Mouse (Mus musculus) megakaryocyte-erythroid progenitor cell, adult 5-6 weeks (primary cell): ENCODE measurements around the gene Fancg. TPM values are rescaled to one million over a fixed set of nuclear protein-coding genes. Genes with fewer than 3 reads are reported as not detected.
"Not testable (repeated sequence)": the region's sequence is repeated elsewhere in the genome, so short reads cannot be mapped to it uniquely, and the experiment has no call there.

Experiments
- ATAC-seq: replicated peaks from 2 replicates; pipeline ENCODE4 v1.8.0; 2016; ENCODE audit warnings: mild to moderate bottlenecking, inconsistent platforms; ENCODE audit not compliant: severe bottlenecking, poor library complexity, low FRiP score, low TSS enrichment
- total RNA-seq, 2 experiments: library from RNA; stranded (forward) in 1 of 2; stranded (reverse) in 1 of 2; fragments of 200-1000, 215-1000 nt in 1 of 2; fragments of >200 nt in 1 of 2; fragmentation: Nextera tagmentation in 1 of 2; gene quantifications; 2 replicates each; pipeline ENCODE4 v1.2.3; 2014 to 2017

The Fancg gene
- total RNA-seq, 2 experiments from 2014 or later, result 8.3 to 24.2 TPM

GRCm38 (mm10) chr4:43002756-43003439, 7.4 kb downstream of the Fancg start:
- no peak for ATAC-seq

DNA sequence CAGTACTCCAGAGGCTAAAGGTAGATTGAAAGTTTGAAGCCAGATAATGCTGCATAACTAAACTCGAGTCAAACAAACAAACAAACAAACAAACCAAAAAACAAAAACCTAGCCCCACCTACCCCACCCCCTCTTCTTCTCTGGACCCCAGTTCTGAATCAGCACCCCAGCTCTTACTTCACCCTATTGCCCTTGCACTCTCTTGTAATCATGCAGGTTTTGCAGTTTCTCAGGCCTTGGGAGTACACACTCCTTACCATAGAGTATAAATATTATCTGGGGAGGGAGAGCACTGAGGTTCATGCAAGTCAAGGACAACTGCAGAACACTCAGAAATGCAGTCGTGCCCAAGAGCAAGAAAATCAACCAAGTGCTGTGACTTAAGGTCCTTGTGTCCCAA, 9.0 kb downstream of the Fancg start:
- ATAC-seq, result no peak

- ATAC-seq, result peak; percentile 97
Observed at GRCm38 (mm10) chr4:43000141-43000986, 9.9 kb downstream of the Fancg start, which contains the start of gene Vcp. TSS of gene Vcp (minus strand) at chr4:43000507.

GRCm38 (mm10) chr4:42999451-43000140, 10.7 kb downstream of the Fancg start:
- ATAC-seq, result peak; percentile 64

DNA sequence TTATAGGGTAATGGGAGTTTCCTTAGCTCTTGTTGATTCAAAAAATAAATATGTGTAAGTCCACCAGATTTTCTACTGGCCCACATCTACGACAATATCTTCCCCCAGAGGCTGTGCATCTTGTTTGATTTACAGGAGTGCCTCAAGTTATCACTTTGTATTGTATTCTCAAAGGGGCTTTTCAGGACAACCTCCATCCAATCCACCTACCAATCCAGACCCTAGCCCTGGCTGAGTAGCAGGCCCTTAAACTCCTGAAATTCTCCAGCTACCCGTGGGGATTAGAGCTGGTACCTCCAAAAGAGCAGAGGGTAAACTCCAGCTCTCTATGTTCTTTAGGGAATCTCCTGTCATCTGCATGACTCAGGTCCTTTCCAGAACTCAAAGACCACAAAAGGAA, 12.3 kb downstream of the Fancg start:
- ATAC-seq, result no peak

GRCm38 (mm10) chr4:42988296-42988695, 22.0 kb downstream of the Fancg start:
- peak; percentile 61; the same call in 1 of the 2 replicates for ATAC-seq

GRCm38 (mm10) chr4:42980467-42980866, 29.8 kb downstream of the Fancg start:
- ATAC-seq, result not testable (repeated sequence)

DNA sequence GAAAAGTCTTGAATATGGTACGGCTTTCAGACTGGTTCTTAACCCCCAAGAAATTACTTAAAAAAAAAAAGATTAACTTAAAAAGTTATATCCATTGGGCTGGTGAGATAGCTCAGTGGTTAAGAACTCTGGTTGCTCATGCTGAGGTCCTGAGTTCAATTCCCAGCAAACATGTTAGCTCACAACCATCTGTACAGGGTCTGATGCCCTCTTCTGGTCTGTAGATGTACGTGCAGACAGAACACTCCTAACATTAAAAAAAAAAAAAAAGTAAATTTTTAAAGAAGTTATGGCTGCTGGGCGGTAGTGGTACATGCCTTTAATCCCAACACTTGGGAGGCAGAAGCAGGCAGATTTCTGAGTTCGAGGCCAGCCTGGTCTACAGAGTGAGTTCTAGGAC, 32.2 kb downstream of the Fancg start:
- ATAC-seq, result peak; percentile 62; the same call in 1 of the 2 replicates

- ATAC-seq, result no peak
Observed at GRCm38 (mm10) chr4:42973868-42974267, 36.4 kb downstream of the Fancg start.

- no peak for ATAC-seq
Observed at GRCm38 (mm10) chr4:42972952-42973351, 37.4 kb downstream of the Fancg start.

DNA sequence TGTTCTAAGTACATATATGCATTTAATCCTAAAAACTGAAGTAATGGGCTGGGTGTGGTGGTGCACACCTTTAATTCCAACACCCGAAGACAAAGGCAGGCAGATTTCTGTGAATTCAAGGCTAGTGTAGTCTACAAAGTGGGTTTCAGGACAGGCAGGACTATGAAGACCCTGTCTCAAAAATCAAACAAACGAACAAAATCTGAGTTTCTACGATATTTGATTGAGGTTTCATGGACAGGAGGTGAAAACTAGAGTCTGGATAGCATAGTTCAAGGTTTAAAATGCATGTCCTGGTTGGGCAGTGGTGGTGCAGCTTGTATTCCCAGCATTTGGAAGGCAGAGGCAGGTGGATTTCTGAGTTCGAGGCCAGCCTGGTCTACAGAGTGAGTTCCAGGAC, 41.0 kb downstream of the Fancg start, which contains the start of gene 1700022I11Rik:
1700022I11Rik (plus strand) TSS at position 301 of the 400 bp plus-strand sequence.
- ATAC-seq, result no peak

DNA sequence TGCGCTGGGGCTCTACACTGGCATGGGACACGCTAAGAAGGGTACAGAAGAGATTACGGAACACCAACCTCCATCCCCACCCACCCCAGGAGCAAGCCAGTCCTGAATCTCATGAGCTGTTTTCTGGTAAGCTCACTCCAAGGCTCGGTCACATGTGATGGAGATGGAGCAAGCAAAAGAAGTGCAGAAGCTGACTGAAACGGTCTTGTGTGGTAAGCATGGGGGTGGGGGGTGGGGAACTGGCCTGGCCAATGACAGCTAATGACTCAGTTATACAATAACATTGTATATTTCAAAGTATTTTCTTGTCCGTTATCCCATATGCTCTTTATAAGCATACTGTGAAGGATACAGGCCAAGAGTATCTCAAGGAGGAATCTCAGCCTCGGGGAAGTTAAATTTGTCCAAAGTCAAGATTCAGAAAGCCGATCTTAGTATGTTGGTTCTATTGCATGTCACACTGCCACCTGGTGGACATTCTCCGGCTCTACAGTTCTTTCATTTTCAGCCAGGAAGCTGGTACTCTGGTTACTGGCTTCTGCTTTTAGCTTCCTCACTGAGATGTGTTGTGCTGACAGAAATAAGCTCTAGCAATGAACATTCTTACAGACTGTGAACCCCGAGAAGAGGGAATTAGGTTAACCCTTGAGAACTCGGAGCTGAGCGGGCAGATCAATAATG, 45.1 kb downstream of the Fancg start:
- peak; percentile 66; the same call in 1 of the 2 replicates for ATAC-seq

- ATAC-seq, result no peak
Observed at GRCm38 (mm10) chr4:42963480-42963879, 46.8 kb downstream of the Fancg start.

DNA sequence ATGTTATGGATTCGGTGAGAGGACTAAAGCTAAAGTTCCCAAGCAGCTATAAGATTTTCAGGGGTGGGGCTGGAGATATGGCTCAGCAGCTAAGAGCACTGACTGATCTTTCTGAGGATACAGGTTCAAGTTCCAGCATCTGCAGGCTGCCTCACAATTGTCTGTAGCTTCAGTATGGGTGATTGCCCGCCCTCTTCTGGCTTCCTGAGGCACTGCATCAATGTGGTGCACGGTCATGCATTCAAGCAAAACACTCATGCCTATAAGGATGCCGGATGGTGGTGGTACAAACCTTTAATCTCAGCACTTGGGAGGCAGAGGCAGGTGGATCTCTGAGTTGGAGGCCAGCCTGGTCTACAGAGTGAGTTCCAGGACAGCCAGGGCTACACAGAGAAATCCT, 48.7 kb downstream of the Fancg start:
- peak; percentile 76 for ATAC-seq

- ATAC-seq, result no peak
Observed at GRCm38 (mm10) chr4:42959382-42959781, 50.9 kb downstream of the Fancg start.

DNA sequence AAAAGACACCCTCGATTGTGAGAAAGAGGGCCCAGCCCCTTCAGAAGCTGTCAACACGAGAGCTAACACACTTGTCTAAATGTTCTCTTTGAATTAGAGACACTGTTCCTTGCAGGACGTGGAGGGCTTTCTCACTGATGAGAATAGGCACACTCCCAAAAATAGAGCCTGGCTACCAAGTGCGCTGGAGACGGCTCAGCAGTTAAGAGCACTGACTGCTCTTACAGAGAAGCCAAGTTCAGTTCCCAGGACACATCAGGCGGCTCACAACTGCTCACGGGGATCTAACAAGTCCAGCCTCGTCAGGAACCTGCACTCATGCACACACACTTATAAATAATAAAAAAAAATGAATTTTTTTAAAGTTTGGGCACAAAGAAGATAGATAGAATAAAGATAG, 51.4 kb downstream of the Fancg start:
- no peak for ATAC-seq

DNA sequence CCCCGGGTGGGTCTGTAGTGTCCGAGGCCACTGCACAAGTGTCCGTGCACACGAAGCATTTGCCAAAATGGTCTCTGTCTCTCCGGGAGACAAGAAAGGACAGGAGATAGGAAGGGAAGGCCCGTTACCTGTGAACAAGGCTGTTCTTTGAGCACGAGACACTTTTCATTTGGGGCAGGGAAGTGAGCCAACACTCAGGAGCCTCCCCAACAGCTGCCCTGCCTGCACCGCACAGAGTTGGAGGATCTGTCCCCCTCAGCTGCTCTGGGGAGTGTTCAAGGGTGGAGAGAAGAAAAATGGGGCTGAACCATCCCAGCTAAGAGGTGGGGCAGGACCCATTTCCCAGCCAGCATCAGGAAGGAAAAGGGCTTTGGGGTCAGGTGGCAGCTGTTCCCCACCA, 52.3 kb downstream of the Fancg start:
- ATAC-seq, result no peak

DNA sequence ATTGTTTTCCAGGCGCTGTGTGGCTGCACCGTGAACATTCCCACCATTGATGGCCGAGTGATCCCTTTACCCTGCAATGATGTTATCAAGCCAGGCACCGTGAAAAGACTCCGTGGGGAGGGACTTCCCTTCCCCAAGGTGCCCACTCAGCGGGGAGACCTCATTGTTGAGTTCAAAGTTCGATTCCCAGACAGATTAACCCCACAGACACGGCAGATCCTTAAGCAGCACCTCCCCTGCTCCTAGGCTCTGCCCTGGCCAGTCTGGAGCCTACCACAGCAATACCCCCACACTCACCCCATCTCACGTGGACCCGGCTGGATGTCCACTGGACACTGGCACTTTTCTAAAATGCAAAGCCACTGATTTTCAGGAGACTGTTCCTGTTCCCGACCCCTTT, 53.0 kb downstream of the Fancg start:
- no peak for ATAC-seq

DNA sequence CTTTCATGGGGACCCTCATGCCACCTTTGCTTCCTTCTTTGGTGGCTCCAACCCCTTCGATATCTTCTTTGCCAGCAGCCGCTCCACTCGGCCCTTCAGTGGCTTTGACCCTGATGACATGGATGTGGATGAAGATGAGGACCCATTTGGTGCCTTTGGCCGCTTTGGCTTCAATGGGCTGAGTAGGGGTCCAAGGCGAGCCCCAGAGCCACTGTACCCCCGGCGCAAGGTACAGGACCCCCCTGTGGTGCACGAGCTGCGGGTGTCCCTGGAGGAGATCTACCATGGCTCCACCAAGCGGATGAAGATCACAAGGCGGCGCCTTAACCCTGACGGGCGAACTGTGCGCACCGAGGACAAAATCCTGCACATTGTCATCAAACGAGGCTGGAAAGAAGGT, 53.7 kb downstream of the Fancg start:
- no peak for ATAC-seq
